Mouse (Mus musculus) MEL (cell line): Measurements from ENCODE around the gene Ezh1.

Experiments used
- CTCF ChIP-seq, 3 experiments: IDR thresholded peaks in 2 of 3; conservative IDR thresholded peaks in 1 of 3; 2 replicates each; pipeline ENCODE4 v1.5.1; 2011 to 2012; ENCODE audit warnings: low read length in 3 of 3, low read depth in 2 of 3, mild to moderate bottlenecking in 2 of 3, improper control_type of control experiment in 1 of 3, inconsistent platforms in 1 of 3, mixed read lengths in 1 of 3, moderate library complexity in 1 of 3; ENCODE audit not compliant: control insufficient read depth in 1 of 3, insufficient read depth in 1 of 3, poor library complexity in 1 of 3, severe bottlenecking in 1 of 3
- GATA1 ChIP-seq: IDR thresholded peaks from 2 replicates; pipeline ENCODE4 v1.6.1; 2011; ENCODE audit warnings: low read depth, low read length, improper control_type of control experiment
- MAX ChIP-seq: IDR thresholded peaks from 2 replicates; pipeline ENCODE4 v1.6.1; 2011; ENCODE audit warnings: low read length, improper control_type of control experiment

- TF ChIP-seq CTCF (IDR thresholded peaks at IDR 0.05 in 2 of 3, conservative IDR thresholded peaks at IDR 0.05 in 1 of 3; ENCODE audit: control insufficient read depth in 1 of 3, insufficient read depth in 1 of 3, low read depth in 2 of 3, low read length in 3 of 3, poor library complexity in 1 of 3, severe bottlenecking in 1 of 3) = no peak
- no peak for TF ChIP-seq MAX
- TF ChIP-seq GATA1 = no peak
Observed at GRCm38 (mm10) chr11:101149178-101150105, 76.8 kb downstream of the Ezh1 start.
